Mouse (Mus musculus): ENCODE measurements around the gene Crat.

DNA sequence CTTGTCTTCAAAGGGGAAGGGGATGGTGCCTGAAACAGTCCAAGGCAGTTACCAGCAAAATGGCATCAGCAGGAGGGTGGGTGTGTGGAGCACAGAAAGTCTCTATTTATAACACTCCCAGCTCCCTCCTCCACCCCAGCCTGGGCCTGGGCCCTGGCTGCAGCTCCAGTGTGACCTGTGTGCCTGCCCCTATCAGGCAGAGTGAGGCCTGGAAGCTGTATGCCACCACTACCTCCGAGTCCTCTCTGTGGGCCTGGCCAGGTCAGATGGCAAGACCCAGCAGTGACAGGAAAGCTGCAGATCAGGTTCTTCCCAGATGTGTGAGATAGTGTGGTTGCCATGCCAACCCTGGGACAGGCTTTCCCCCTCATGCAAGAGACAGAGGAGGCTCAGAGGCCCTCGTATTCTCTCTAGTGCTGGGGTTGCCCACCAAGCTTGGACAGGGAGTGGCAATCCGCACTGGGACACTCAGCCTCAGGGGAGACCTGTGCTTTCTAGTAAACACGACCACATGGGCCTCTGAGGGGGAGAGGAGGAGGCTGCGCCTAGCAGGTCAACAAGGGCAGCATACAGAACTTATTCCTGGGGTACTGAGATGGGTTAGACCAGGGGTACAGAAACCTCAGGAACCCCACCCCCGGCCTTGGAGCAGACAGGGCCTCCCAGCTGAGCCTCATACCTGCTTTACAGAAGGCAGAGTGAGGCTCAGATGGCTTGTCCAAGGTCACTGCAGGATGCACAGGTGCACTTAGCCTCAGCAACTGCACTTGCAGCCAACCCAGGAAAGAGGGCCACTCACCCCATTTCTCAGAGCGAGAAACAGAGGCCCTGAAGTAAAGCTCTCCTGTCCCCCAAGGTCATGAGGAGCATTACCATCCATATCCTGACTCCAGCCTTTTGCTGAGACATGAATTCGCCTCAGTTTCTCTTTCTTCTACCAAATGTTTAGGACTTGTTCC lies 57.8 kb downstream of the Crat start:
- TF ChIP-seq CTCF (IDR thresholded peaks at IDR 0.05; ENCODE audit: low read depth, low read length) (no peak), GATA1 (IDR thresholded peaks at IDR 0.05; ENCODE audit: borderline replicate concordance, low read length) (no peak), TAL1 (conservative IDR thresholded peaks at IDR 0.05; ENCODE audit: low read depth, low read length) (no peak)
